Mouse (Mus musculus) cerebellum, postnatal 36 days (tissue): ENCODE results near the gene B4galnt3.
"Not testable (repeated sequence)": the region's sequence is repeated elsewhere in the genome, so short reads cannot be mapped to it uniquely, and the experiment has no call there.

Experiments
- DNase-seq, 2 experiments: peaks; one replicate each; pipeline ENCODE4 v3.0.0; 2021 to 2022; ENCODE audit warnings: mixed read lengths in 2 of 2

Gene B4galnt3

DNA sequence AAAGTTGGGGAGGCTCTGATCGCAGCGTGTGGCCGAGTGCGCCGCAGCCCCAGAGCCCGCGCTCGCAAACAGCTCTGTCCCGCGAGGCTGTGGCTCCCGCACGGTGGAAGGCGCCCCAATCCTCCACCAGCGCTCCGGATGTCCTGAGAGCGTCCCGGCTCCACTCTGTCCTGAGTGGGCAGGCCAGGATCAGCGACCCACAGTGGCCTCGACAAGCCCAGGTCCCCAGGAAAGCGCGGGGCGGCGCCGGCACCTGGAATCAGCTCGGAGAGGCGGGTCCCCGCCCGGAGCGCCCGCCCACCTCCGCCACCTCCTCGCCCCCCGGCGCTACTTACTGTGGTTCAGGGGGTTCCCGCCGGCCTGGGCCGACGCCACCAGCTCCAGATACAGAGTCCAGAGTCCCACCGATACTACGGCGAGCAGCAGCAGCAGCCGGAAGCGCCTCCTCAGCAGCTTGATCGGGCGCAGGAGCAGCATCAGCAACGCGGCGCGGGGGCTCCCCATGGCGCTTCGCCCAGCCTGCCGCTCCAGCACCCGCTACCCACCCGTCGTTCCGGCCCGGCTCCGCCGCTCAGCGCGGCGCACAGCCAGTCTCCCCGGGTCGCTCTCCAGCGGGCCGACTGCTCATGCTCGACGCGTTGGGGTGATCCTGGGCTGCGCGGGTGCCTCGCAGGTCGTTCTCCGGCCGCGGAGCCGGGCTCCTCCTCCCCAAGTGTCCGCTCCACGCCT, at the start of gene B4galnt3, which contains the start of gene D330020A13Rik:
Gene B4galnt3, minus strand, starts transcription at position 504 of the 729 bp plus-strand sequence.
Gene D330020A13Rik, plus strand, starts transcription at position 309 of the 729 bp plus-strand sequence.
- DNase-seq = peak; percentile 8 to 13

GRCm38 (mm10) chr6:120343992-120344391, 49.6 kb upstream of the B4galnt3 start:
- no peak for DNase-seq

- no peak for DNase-seq
These were observed 38.0 kb upstream of the B4galnt3 start for GRCm38 (mm10) chr6:120332351-120332750.

GRCm38 (mm10) chr6:120324295-120324927, 30.1 kb upstream of the B4galnt3 start:
- peak; percentile 60 to 71 for DNase-seq

DNA sequence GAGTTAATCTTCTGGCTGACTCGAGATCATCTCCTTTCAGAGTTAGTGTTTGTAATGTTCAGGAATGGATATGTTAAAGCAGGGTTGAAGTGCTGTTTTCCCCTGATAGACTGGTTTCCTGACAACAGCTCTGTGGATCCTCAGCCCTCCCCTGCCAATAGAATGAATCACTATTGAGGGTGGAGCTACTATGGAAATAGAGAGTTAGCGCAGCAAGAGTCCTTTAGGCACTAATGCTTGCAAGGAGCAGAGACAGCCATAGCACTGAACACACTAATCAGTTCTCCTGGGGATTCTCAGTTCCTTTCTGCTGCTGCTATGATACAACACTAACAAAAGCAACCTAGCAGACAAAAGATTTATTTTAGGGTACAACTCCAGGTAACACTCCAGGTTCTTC, 26.0 kb upstream of the B4galnt3 start:
- DNase-seq = no peak

- no peak for DNase-seq
These were observed 24.8 kb upstream of the B4galnt3 start for GRCm38 (mm10) chr6:120319129-120319528.

DNA sequence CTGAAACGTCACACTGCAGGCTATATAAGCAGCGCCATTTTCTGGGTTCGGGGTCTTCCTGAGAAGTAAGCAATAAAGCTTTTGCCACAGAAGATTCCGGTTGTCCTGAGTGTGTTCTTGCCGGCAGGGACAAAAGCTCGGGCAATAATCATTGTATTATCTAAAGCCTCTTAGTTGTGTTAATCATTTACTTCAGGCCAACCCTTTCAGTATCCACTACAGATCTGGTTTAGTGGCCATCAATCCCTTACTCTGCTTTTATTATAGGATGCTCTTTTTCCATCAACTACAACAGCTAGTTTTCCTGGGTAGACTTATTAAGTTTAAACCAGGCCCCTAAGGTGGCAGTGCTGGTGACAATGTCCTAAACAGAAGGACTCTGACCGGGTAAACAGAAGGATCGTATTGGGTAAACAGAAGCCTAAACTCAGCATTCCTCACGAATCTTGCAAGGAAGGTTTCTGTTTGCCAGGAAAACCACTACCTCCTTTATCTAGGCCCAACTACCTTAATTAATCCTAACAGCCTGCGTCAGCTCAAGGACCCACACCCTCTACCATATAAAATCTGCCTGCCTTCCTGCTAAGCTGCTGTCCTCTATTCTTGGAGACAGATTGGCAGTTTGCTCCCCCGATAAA, 24.1 kb upstream of the B4galnt3 start:
- DNase-seq = no peak

DNA sequence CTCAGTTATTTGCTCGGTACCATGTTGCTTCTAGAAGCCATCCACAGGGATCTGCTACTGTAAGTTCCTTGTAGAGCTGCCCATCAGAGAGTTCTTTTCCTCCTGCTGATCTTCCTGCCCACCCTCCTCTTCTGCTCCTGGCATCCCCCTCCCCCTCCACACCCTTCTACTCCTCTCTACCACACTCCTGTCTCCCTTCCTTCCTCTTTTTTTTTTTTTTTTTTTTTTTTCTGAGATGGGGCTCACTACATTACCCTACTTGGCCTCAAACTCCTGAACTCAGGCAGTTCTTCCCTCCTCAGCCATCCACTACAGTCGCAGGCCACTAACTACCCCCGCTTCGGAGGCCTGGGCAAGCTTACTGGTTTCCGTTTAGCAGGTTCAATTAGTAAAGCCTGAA, 18.1 kb upstream of the B4galnt3 start:
- no peak for DNase-seq

DNA sequence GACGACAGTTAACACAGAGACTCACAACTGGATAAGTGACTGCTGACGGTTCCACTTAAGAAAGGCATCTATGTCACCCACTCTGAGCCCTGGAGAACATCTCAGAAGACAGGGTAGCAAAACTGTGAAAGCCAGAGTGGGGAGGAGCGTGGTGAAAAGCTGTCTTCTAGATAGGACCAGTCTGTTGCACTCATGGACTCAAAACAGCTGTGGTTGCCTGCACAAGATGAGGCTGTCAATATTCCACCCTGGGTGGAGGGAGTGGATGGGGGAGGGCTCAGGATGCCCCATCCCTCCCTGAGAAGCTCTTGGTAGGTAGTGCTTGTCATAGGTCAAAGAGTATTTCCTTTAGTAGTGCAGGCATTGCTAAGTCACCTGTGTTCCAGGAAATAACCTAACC, 15.4 kb upstream of the B4galnt3 start:
- DNase-seq = no peak

GRCm38 (mm10) chr6:120309338-120309737, 15.0 kb upstream of the B4galnt3 start:
- DNase-seq = no peak

- no peak for DNase-seq
These were observed 12.7 kb upstream of the B4galnt3 start for GRCm38 (mm10) chr6:120306859-120307594.

- no peak for DNase-seq
These were observed 8.5 kb upstream of the B4galnt3 start for GRCm38 (mm10) chr6:120302755-120303316.

- peak; percentile 13 to 24 for DNase-seq
These were observed 6.8 kb upstream of the B4galnt3 start for GRCm38 (mm10) chr6:120301137-120301536.

- DNase-seq = not testable (repeated sequence)
These were observed 2.2 kb upstream of the B4galnt3 start for GRCm38 (mm10) chr6:120296589-120296988.

DNA sequence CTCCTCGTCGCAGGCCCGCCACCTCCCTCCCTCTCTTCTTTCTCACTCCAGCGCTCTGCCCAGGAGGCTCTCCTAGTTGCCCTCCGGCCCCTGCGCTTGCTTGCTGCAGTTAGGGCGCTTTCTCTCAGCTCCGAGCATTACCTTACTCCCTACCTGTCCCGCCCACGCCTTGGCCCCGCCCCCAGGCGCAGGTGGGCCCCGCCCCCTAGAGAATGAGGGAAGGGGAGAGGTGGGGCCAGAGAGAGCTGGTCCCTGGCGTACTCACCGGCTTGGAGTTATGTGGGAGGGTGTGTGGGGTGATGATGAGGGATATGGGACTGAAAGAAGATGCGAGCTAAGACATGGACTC, 400 bp upstream of the B4galnt3 start:
- DNase-seq = peak; percentile 21 to 40

DNA sequence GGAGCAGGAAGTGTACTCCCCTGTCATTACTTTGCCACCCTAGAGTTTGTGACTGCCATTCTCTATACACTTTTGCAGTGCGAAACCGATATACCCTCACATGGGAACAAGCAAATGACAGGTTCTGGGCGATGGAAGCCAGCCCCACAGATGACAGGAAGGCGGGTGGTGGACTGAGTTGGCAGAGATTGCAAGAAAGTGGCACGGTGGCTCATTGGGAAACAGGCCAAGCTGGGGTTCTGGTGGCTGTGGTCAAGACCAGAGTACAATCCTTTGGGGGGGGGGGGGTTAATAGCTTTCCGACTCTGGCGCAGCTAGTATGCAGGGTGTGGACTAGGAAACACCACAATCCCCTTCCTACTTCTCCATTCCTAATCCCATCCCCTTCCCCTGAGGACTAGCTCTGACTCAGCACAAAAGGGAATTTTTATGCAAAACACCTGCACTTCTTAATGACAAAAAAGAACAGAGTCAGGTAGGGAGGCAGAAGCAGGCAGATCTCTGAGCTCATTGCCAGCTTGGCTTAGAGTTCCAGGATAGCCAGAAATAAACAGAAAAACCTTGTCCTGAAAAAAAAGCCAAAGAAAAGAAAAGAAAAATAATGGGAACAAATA, 2.9 kb downstream of the B4galnt3 start:
- no peak for DNase-seq

GRCm38 (mm10) chr6:120289430-120289829, 4.9 kb downstream of the B4galnt3 start:
- DNase-seq = no peak

DNA sequence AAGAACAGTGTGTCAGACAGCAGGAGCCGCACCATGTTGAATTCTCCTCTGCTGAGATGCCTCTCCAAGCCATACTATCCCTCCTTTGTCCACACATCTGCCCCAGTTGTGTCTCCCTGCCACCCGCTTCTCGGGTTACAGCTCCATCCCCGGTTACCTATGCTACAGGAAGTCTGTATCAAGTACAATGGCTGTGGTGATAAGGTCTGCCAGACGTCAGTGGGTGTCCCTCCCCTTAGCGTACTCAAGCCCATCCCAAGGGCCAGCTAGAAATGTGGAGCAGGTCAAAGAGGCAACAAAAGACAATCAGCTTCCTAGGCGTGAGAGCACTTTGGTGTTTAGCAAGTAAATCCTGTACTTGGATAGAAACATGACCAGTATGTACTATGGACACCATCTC, 5.8 kb downstream of the B4galnt3 start:
- DNase-seq = no peak

- no peak for DNase-seq
These were observed 7.1 kb downstream of the B4galnt3 start for GRCm38 (mm10) chr6:120287279-120287678.

- DNase-seq = no peak
These were observed 17.4 kb downstream of the B4galnt3 start for GRCm38 (mm10) chr6:120276874-120277449.

- no peak for DNase-seq
These were observed 19.1 kb downstream of the B4galnt3 start for GRCm38 (mm10) chr6:120275301-120275700.

GRCm38 (mm10) chr6:120274887-120275286, 19.5 kb downstream of the B4galnt3 start:
- no peak for DNase-seq
